Mouse (Mus musculus): ENCODE results near the gene Hsf2bp.
"Not testable (repeated sequence)": the region's sequence is repeated elsewhere in the genome, so short reads cannot be mapped to it uniquely, and the experiment has no call there.

Gene Hsf2bp

DNA sequence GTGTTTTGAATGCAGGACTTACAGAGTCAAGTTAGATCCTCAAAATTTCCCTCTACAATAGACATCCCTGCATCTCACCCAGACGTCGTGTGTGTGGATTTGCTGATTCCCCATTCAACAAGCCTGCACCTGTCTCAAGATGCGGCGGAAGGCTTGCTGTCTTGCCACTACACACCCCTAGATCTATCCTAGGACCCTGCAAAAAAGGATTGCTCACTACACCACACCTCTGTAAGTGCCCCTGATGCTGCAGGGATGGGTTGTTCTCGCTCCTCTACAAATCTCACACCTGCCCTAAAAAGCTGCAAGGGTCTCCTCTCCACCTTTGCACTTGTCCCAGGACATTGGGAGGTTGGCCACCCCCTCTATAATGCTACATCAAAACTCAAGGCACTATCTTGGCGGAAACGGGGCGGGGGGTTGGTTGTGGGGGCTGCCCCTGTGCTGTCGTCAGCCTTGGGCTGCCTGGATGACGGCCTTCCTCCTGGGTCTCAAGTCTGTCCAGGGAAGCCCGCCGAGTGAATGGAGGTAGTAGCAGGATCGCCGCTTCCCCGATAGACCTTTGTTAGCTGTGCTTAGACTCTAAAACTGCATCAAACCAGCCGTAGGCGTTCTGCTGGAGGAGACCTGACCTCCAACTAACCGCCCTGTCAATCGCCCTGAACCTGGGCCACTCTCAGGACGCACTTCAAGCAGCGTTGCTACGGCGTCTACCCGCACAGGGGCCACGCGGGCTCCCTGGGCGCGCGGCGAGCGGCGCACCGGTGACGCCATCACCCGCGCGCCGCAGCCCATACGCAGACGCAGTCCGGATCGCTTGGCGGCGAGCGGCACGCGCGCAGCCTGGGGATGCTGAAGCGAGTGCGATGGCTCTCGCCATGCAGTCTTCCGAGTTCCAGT, at the start of gene Hsf2bp, which contains the start of gene Rrp1b:
TSS of gene Hsf2bp (minus strand) at position 741 of the 900 bp plus-strand sequence.
TSS of gene Rrp1b (plus strand) at position 492 of the 900 bp plus-strand sequence.
- in situ Hi-C loops (cut with MboI; ENCODE audit: low sequenced_read_pairs), result no loop called here

DNA sequence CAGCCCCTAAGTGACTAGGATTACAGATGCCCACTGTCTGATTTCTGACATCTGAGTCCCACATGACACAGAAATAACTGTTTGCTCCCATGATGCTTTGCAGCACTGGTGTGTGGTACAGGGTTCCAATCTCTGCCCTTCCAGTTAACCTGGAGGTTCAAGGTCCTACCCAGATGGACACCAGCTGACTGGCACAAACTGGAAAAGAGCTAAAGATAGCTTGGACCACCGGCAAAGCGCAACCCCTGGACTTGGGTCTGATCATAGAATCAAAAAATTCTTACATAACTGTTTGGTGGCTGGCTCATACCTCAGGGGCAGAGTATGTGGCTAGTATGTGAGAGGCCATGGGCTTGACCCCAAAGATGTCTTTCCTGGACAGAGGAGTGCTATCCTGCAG, 47.2 kb upstream of the Hsf2bp start:
- in situ Hi-C loops (cut with MboI; ENCODE audit: low sequenced_read_pairs), result no loop called here

- in situ Hi-C loops (cut with MboI; ENCODE audit: low sequenced_read_pairs), result no loop called here
Observed at GRCm38 (mm10) chr17:32075164-32075563, 39.0 kb upstream of the Hsf2bp start.

DNA sequence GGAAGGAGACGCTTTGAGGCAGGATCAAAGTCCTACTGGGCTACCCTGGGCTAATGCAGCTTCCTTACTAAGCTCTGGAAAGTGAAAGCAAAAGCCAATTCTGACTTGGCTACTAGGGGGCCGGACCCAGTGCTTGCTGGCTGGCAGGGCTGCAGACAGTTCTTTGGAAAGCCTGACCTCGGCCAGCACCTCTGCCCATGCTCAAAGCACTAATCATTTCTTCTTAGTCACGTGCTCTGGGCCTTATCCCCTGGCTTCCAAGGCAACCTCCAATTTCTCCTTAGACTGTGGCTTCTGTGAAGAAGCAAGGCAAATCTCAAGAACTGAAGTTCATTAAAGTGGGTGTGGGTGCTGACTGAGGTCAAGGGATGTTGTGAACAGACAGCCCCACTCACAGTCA, 38.5 kb upstream of the Hsf2bp start:
- in situ Hi-C loops (cut with MboI; ENCODE audit: low sequenced_read_pairs), result no loop called here

GRCm38 (mm10) chr17:32073359-32073758, 37.2 kb upstream of the Hsf2bp start:
- in situ Hi-C loops (cut with MboI; ENCODE audit: low sequenced_read_pairs), result no loop called here

DNA sequence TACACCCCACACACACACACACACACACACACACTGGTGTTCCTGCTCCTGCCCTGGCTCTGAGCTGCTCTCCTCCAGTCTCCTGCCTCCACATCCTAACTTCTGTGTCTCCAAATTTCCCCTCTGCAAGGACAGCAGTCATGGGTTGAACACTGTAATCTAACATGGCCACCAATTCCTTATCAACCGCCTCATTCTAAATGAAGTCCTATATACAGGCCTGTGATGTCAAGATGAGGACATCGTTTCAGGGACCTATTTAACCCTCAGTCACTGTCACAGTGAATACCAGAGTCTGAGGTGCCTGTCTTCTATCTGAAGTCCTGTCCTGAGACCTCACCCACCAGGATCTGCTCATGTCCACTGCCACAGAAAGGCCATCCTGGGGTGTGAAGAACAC, 32.7 kb upstream of the Hsf2bp start:
- in situ Hi-C loops (cut with MboI; ENCODE audit: low sequenced_read_pairs), result no loop called here

- in situ Hi-C loops (cut with MboI; ENCODE audit: low sequenced_read_pairs), result no loop called here
Observed at GRCm38 (mm10) chr17:32068381-32068780, 32.2 kb upstream of the Hsf2bp start.

DNA sequence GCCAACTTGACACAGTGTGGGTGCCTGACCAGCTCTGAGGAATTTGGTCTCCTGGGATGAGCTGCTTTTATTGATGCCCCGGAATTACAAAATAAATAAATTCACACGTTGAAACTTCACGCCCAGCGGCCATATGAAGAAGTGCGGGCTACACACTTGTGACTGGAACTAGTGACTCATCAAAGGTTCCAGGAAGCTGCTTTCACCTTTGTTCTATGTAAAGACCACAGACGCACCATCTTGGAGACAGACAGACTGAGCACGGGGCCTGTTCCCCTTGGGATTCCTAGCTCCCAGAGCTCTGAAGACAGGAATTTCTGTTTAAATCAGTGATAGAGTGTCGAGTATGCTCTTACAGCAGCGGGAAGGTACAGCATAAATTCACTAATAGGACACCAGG, 31.4 kb upstream of the Hsf2bp start:
- in situ Hi-C loops (cut with MboI; ENCODE audit: low sequenced_read_pairs), result no loop called here

DNA sequence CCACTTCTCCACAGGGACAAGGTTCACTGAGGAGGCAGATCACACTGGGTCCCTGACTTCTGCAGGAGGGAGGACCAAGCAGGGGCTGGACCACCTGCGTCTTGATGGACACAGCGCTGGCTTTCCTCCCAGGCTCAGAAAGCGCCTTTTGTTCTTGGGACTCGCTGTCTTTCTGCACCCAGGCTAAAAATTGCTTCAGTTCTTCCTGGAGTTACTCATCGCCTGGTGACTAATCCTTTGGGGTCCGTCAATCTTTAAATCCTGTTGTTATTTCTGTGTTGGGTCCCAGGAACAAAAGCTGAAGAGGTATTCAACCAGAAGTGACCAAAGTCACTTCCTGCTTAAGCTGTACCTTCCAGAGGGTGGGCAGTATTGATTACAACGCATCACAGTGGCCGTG, 28.6 kb upstream of the Hsf2bp start:
- in situ Hi-C loops (cut with MboI; ENCODE audit: low sequenced_read_pairs), result not testable (repeated sequence)

GRCm38 (mm10) chr17:32063654-32064053, 27.5 kb upstream of the Hsf2bp start:
- in situ Hi-C loops (cut with MboI; ENCODE audit: low sequenced_read_pairs), result no loop called here

DNA sequence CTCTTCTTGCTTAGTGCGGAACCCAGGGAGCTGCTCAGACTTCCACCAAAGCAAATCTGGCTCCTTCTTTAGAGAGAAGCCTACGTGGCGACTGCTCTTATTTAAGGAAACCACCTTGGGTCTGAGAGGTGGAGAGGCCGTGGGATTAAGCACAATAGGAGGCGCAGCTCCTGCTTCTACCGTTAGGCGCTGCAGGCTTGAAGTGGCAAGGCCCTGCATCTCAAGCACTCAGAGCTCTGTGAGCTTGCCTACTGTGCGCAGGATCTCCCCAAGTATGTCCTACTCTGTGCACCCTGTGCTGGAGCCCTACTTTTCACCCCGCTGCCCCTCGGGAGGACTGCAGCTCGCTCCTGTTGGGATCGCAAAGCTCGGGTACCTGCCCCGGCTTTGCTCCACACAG, 25.1 kb upstream of the Hsf2bp start:
- in situ Hi-C loops (cut with MboI; ENCODE audit: low sequenced_read_pairs), result no loop called here

GRCm38 (mm10) chr17:32059084-32059483, 22.9 kb upstream of the Hsf2bp start:
- in situ Hi-C loops (cut with MboI; ENCODE audit: low sequenced_read_pairs), result no loop called here

DNA sequence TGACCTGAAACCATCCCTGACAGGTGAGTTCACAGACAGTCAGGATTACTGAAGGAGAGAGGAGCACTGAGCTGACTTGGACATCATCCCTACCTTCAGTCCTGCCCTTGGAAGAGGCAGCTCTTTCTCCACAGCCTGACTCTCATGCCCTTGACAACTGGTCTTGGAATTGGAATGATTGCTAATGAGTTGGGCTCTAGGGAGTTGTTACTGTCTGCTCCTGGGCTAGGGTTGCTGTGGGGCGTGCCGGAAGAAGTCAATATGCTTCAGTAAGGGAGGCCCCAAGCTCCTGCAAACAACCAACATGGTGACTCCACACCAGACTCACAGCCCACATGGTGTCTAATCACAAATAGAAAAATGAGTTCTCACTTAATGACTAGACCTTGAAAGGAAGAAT, 21.7 kb upstream of the Hsf2bp start:
- in situ Hi-C loops (cut with MboI; ENCODE audit: low sequenced_read_pairs), result no loop called here

DNA sequence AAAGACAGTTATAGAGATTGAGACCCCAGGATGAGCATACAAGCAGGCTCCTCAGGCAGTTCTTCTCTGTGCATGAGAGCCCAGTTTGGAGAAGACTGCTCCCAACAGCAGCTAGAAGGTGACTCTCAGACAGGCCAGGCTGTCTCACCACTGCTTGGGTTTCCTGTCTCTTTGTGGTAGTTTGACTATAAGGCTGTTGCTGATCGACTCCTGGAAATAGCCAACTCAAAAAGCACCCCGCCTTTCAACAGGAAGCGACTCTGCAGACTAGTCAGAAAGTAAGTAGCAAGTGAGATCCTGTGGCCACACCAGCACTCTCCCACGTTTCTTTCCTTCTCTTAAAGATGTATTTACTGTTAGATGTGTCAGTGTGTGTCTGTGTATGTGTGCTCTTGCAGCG, 17.5 kb upstream of the Hsf2bp start:
- in situ Hi-C loops (cut with MboI; ENCODE audit: low sequenced_read_pairs), result no loop called here

- in situ Hi-C loops (cut with MboI; ENCODE audit: low sequenced_read_pairs), result no loop called here
Observed at GRCm38 (mm10) chr17:32052237-32053080, 16.3 kb upstream of the Hsf2bp start.

- in situ Hi-C loops (cut with MboI; ENCODE audit: low sequenced_read_pairs), result no loop called here
Observed at GRCm38 (mm10) chr17:32050609-32051008, 14.5 kb upstream of the Hsf2bp start.

DNA sequence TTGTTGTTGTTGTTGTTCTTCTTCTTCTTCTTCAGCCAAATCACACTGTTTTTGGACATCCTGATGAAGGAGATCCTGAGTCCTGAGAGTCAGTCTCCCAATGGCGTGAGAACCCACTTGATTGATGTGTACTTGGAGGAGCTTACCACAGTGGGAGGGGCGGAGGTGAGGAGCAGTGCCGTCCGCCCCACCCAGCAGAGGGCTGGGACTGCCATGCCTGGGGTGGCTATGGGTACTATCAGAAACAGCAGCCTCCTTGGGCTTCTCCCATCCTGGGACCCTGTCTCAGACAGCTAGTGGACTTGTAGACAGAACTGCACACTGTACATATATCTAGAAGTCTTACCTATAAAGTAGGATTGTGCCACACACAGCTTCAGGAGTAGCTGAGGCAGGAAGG, 13.8 kb upstream of the Hsf2bp start:
- in situ Hi-C loops (cut with MboI; ENCODE audit: low sequenced_read_pairs), result no loop called here

DNA sequence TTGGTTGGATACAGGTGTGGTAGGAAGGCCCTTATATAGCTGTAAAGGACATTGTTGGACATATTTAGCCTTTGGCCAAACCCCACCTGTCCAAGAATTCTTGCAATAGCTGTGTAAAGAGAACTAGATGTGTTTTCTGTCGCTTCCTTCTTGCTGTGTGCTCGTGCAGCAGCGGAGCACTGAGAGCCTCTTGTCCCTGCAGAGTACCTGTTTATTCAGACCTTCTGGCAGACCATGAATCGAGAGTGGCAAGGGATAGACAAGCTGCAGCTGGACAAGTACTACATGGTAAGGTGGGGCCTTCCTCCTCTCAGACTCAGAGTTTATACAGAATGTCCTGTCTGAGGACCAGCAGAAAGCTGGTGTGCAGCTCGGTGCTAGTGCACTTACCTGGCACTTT, 12.2 kb upstream of the Hsf2bp start:
- in situ Hi-C loops (cut with MboI; ENCODE audit: low sequenced_read_pairs), result no loop called here

GRCm38 (mm10) chr17:32046541-32046940, 10.4 kb upstream of the Hsf2bp start:
- in situ Hi-C loops (cut with MboI; ENCODE audit: low sequenced_read_pairs), result no loop called here

- in situ Hi-C loops (cut with MboI; ENCODE audit: low sequenced_read_pairs), result no loop called here
Observed at GRCm38 (mm10) chr17:32040263-32040662, 4.1 kb upstream of the Hsf2bp start.

DNA sequence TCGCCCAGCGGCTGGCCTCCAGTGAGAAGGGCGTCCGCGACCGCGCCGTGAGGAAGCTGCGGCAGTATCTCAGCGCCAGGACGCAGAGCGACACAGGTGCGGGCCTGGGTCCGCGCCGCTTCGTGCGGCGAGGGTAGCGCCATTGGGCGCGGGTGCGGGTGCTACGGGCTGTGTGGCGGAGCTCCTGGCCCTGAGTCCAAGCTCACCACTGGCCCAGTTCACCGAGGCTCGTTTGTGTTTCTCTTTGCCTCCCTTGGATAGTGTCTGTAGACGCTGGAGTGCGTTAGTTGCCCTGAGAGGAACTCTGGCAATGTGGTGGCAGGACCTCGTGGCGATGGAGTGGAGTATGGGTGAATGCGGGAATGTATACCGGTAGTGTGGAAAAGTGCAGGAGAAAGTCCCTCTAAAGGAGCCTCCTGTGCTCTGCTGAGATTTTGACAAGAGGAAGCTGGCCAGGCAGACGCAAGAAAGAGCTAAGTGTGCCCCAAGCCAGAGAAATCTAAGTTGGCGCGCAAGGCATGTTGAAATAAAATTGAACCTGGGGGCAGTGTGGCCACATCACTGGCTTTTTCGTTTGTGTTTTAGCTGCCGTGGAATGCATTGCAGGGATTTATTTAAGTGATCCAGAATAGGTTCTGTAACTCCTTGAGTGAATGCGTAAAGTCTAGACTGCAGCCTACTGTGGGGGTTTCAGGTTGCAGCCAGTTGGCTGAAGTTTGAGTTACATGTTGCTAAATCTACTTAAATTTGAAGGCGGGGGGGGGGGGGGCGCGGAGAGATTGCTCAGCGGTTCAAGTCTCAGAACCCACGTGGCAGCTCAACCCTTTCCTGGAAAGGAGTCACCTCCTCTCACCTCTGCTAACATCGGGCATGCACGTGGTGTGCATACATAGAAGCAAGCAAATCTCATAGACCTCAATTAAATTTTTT, 625 bp upstream of the Hsf2bp start:
- in situ Hi-C loops (cut with MboI; ENCODE audit: low sequenced_read_pairs), result no loop called here
